Mouse (Mus musculus) myocyte (in vitro differentiated cells): ENCODE data around the gene Batf3. TPM values are rescaled to one million over a fixed set of nuclear protein-coding genes. Genes with fewer than 3 reads are reported as not detected.
"Not testable (repeated sequence)": the region's sequence is repeated elsewhere in the genome, so short reads cannot be mapped to it uniquely, and the experiment has no call there.

Experiments
- H3K27me3 ChIP-seq: one replicate; pipeline ENCODE4 v1.6.1; 2011; ENCODE audit not compliant: control insufficient read depth, insufficient read depth, insufficient read length
- H3K36me3 ChIP-seq: one replicate; pipeline ENCODE4 v1.6.1; 2011; ENCODE audit not compliant: control insufficient read depth, insufficient read depth
- H3K4me2 ChIP-seq: one replicate; pipeline ENCODE4 v1.6.1; 2011; ENCODE audit warnings: low read depth, control low read depth
- H3K4me3 ChIP-seq: one replicate; pipeline ENCODE4 v1.5.1; 2011; ENCODE audit warnings: mild to moderate bottlenecking, control low read depth, moderate library complexity
- H3K79me2 ChIP-seq: one replicate; pipeline ENCODE4 v1.6.1; 2011; ENCODE audit not compliant: control insufficient read depth, insufficient read depth
- H3ac ChIP-seq: one replicate; pipeline ENCODE4 v1.6.1; 2011; ENCODE audit not compliant: control insufficient read depth, insufficient read length
- CEBPB ChIP-seq: IDR thresholded peaks from 2 replicates; pipeline ENCODE4 v1.6.1; 2011; ENCODE audit warnings: mild to moderate bottlenecking, moderate library complexity; ENCODE audit not compliant: poor library complexity, insufficient read depth, severe bottlenecking
- E2F4 ChIP-seq: IDR thresholded peaks from one replicate; pipeline ENCODE4 v1.6.1; 2011; ENCODE audit warnings: mild to moderate bottlenecking, control low read depth, moderate library complexity; ENCODE audit not compliant: insufficient read depth
- MAX ChIP-seq: IDR thresholded peaks from one replicate; pipeline ENCODE4 v1.6.1; 2011; ENCODE audit warnings: low read depth, mild to moderate bottlenecking, control low read depth
- MYOD1 ChIP-seq, 3 experiments: IDR thresholded peaks; one replicate each; pipeline ENCODE4 v1.6.1; 2011; ENCODE audit warnings: control low read depth in 2 of 3, low read depth in 2 of 3, mild to moderate bottlenecking in 2 of 3, moderate library complexity in 1 of 3; ENCODE audit not compliant: insufficient read length in 2 of 3, control insufficient read depth in 1 of 3
- MYOG ChIP-seq, 3 experiments: IDR thresholded peaks; one replicate each; pipeline ENCODE4 v1.6.1; 2011; ENCODE audit warnings: control low read depth in 2 of 3, low read depth in 2 of 3, mild to moderate bottlenecking in 2 of 3; ENCODE audit not compliant: insufficient read length in 2 of 3, control insufficient read depth in 1 of 3, insufficient read depth in 1 of 3
- POLR2A ChIP-seq: IDR thresholded peaks from one replicate; pipeline ENCODE4 v1.6.1; 2011; ENCODE audit warnings: low read depth, mild to moderate bottlenecking, control low read depth, moderate library complexity; ENCODE audit not compliant: insufficient read length
- POLR2AphosphoS2 ChIP-seq: IDR thresholded peaks from one replicate; pipeline ENCODE4 v1.6.1; 2011; ENCODE audit warnings: low read depth, control low read depth; ENCODE audit not compliant: insufficient read length
- REST ChIP-seq: IDR thresholded peaks from one replicate; pipeline ENCODE4 v1.6.1; 2011; ENCODE audit warnings: mild to moderate bottlenecking, control low read depth, moderate library complexity; ENCODE audit not compliant: insufficient read depth, insufficient read length
- SRF ChIP-seq: IDR thresholded peaks from one replicate; pipeline ENCODE4 v1.6.1; 2011; ENCODE audit warnings: low read depth; ENCODE audit not compliant: control insufficient read depth, insufficient read length
- TCF12 ChIP-seq: IDR thresholded peaks from one replicate; pipeline ENCODE4 v1.6.1; 2011; ENCODE audit warnings: mild to moderate bottlenecking, control low read depth; ENCODE audit not compliant: poor library complexity, insufficient read depth, severe bottlenecking
- TCF3 ChIP-seq: IDR thresholded peaks from one replicate; pipeline ENCODE4 v1.6.1; 2011; ENCODE audit warnings: low read depth, control low read depth; ENCODE audit not compliant: insufficient read length
- USF1 ChIP-seq: IDR thresholded peaks from one replicate; pipeline ENCODE4 v1.6.1; 2011; ENCODE audit warnings: low read depth, mild to moderate bottlenecking, control low read depth, moderate library complexity
- polyA plus RNA-seq: library from polyadenylated mRNA; unstranded; fragments of >200 nt; fragmentation: generic; extraction: Trizol; gene quantifications from one replicate; pipeline ENCODE4 v1.2.1, GENCODE M21; 2012; ENCODE audit warnings: missing spikeins

The Batf3 gene
- polyA plus RNA-seq, 1 experiment = 0.07 TPM

DNA sequence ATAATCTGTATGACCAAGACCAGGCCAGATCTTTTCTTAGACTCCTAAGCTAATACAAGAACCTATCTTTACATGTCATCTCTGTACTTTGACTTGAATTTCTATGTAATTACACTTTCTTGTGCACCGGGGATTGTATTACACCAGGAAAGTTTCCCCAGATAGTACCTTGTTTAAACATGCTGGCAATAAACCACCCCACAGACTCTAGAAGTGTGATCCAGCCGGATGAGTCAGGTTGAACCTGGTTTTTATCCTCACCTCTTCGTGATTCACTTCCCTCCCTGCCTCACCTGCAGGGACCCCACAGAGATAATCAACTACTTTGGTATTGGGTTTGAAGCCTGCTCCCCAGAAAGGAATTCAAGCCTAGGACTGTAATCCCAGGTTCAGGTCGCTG lies 37.8 kb downstream of the Batf3 start:
- Histone ChIP-seq H3ac (no peak overlapping the region), H3K79me2 (no peaks in the 10 kb centered on the region), H3K4me3 (no peak overlapping the region), H3K36me3 (no peaks in the 10 kb centered on the region), H3K27me3 (peaks cover 69% of the 10 kb centered on the region), H3K4me2 (no peak overlapping the region)
- TF ChIP-seq MAX (no peak), REST (no peak), USF1 (no peak), TCF3 (no peak), POLR2AphosphoS2 (no peak), CEBPB (no peak), MYOG (IDR thresholded peaks at IDR 0.05; ENCODE audit: control insufficient read depth in 1 of 3, insufficient read depth in 1 of 3, insufficient read length in 2 of 3, low read depth in 2 of 3) (no peak), MYOD1 (IDR thresholded peaks at IDR 0.05; ENCODE audit: control insufficient read depth in 1 of 3, insufficient read length in 2 of 3, low read depth in 2 of 3) (no peak), TCF12 (no peak), POLR2A (no peak), SRF (no peak), E2F4 (no peak)

DNA sequence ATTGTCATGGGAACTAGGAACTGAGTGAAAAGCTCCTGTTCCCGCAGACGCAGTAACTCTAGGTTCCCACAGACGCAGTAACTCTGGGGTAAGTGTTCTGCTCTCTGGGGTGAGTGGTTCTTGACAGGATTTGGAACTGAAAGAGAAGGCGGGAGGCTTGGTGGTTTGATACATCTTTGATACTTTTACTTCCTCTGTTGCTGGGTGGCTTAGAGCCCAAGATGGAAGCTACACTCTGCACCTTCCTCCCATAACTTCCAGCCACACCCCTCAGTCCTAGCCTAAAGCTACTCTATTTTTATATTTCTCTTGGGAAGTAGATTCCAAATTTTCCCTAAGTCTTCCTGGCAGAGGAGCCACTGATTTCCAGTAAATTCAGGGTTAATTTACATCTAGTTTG lies 40.8 kb downstream of the Batf3 start:
- H3ac ChIP-seq = no peak overlapping the region
- H3K4me3 ChIP-seq = no peak overlapping the region
- TF ChIP-seq USF1 (no peak), TCF12 (no peak), POLR2A (no peak), REST (no peak), MAX (no peak), SRF (no peak), E2F4 (no peak), TCF3 (no peak), MYOG (IDR thresholded peaks at IDR 0.05; ENCODE audit: control insufficient read depth in 1 of 3, insufficient read depth in 1 of 3, insufficient read length in 2 of 3, low read depth in 2 of 3) (no peak), POLR2AphosphoS2 (no peak), MYOD1 (IDR thresholded peaks at IDR 0.05; ENCODE audit: control insufficient read depth in 1 of 3, insufficient read length in 2 of 3, low read depth in 2 of 3) (no peak), CEBPB (no peak)
- no peak overlapping the region for H3K4me2 ChIP-seq
- H3K36me3 ChIP-seq = no peaks in the 10 kb centered on the region
- H3K27me3 ChIP-seq = peaks cover 67% of the 10 kb centered on the region
- H3K79me2 ChIP-seq = no peaks in the 10 kb centered on the region

DNA sequence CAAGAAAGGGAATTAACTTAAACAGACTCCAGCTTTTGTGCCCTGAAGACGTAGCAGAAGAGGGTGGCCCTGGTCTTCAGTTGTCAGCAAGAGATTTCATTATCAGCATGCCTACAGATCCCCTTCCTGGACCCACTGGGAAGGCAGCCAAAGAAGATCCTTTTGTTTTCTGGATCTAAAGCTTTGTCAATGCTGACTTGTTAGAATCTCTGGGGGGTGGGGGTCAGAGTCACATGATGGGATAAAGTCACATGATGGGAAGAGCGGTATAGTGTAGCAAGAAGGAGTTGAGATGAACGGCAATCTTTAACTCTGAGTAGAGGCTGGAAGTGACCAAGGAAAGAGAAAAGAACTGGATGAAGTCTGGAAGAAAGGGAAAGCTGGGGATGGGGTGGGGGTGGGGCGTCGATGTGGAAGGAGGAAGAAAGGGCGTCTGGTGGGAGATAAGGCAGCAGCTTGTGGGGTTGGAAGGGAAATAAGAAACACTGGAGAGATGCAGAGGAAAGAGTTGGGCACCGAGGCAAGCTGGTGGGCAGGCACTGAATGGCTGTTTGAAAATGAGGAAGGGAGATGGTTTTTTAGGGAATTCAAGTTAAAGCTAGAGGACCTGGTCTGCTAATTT lies 41.3 kb downstream of the Batf3 start:
- Histone ChIP-seq H3K36me3 (no peaks in the 10 kb centered on the region), H3K4me3 (no peak overlapping the region), H3K4me2 (no peak overlapping the region), H3K27me3 (peaks cover 62% of the 10 kb centered on the region), H3ac (no peak overlapping the region), H3K79me2 (no peaks in the 10 kb centered on the region)
- TF ChIP-seq TCF3 (no peak), REST (no peak), MYOD1 (IDR thresholded peaks at IDR 0.05; ENCODE audit: control insufficient read depth in 1 of 3, insufficient read length in 2 of 3, low read depth in 2 of 3) (no peak), SRF (no peak), POLR2AphosphoS2 (no peak), E2F4 (no peak)

DNA sequence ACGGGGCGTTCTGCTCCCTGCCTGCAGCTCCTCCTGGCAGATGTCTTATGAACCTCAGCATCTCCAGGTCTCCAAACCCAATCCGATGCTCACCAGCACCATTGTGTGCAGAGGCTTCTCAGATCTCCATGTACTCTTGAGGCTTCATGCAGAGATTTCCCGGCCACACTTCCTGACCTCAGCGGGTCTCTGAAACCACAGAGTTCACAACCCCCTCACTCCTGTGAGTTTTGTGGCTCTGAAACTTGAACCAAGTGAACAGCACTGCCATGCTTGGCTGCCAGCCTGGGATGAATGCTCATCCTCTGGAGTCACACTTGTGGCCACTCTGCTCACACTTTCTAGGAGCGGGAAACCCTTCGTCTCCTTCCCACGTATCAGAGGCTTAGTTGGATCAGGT lies 43.3 kb downstream of the Batf3 start:
- no peak overlapping the region for H3K4me3 ChIP-seq
- H3K27me3 ChIP-seq = peaks cover 45% of the 10 kb centered on the region
- H3K36me3 ChIP-seq = no peaks in the 10 kb centered on the region
- no peak overlapping the region for H3ac ChIP-seq
- no peak overlapping the region for H3K4me2 ChIP-seq
- no peaks in the 10 kb centered on the region for H3K79me2 ChIP-seq
- TF ChIP-seq MYOG (IDR thresholded peaks at IDR 0.05; ENCODE audit: control insufficient read depth in 1 of 3, insufficient read depth in 1 of 3, insufficient read length in 2 of 3, low read depth in 2 of 3) = peak in 1 of 3 experiments; percentile 40
- no peak for TF ChIP-seq CEBPB
- TF ChIP-seq MYOD1 (IDR thresholded peaks at IDR 0.05; ENCODE audit: control insufficient read depth in 1 of 3, insufficient read length in 2 of 3, low read depth in 2 of 3) = peak in 1 of 3 experiments; percentile 29

DNA sequence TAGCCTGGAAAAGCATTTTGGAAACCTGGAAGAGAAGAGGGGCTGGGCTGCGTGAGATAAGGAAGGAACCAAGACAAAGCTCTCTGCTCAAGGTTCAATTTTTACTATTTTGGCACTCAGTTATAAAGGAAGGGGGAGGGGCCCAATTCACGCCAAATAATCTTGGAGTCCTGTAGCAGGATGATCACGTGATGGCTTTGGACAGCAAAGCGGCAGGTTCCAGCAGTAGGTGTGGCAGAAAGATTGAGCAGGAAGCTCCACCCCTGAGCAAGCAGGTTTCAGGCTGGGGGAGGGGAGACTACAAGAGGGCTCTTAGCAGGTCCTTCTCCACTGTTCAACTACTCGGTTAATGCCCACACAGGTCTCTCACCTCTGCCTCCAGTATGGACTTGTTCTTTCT lies 51.8 kb downstream of the Batf3 start:
- H3K4me2 ChIP-seq, H3K4me3 ChIP-seq, H3K36me3 ChIP-seq: not testable (repeated sequence)

More for the DNA sequence above, 51.8 kb downstream of the Batf3 start:
- not testable (repeated sequence) for H3K79me2 ChIP-seq, H3ac ChIP-seq
- H3K27me3 ChIP-seq = peaks cover 20% of the 10 kb centered on the region
